Mouse (Mus musculus) spleen, postnatal 4 days (tissue): ENCODE data around the gene Klf7.

Source experiments
- DNase-seq, 2 experiments: peaks; one replicate each; pipeline ENCODE4 v3.0.0; 2022; ENCODE audit warnings: low spot score in 2 of 2

The Klf7 gene

GRCm38 (mm10) chr1:64021986-64022385, 100.1 kb downstream of the Klf7 start:
- DNase-seq: no peak

- DNase-seq: no peak
Measured at GRCm38 (mm10) chr1:64020672-64021635, 101.1 kb downstream of the Klf7 start.

- DNase-seq: no peak
Measured at GRCm38 (mm10) chr1:64019127-64019635, 102.9 kb downstream of the Klf7 start.

GRCm38 (mm10) chr1:64018466-64019077, 103.5 kb downstream of the Klf7 start:
- no peak for DNase-seq

- no peak for DNase-seq
Measured at GRCm38 (mm10) chr1:64014091-64014490, 108.0 kb downstream of the Klf7 start.

GRCm38 (mm10) chr1:64008994-64009393, 113.1 kb downstream of the Klf7 start:
- DNase-seq: no peak

GRCm38 (mm10) chr1:64008031-64008430, 114.1 kb downstream of the Klf7 start:
- DNase-seq: no peak

- no peak for DNase-seq
Measured at GRCm38 (mm10) chr1:64005194-64005593, 116.9 kb downstream of the Klf7 start.

GRCm38 (mm10) chr1:64003525-64004291, 118.4 kb downstream of the Klf7 start:
- DNase-seq: no peak

- DNase-seq: no peak
Measured at GRCm38 (mm10) chr1:64002036-64002435, 120.0 kb downstream of the Klf7 start.

GRCm38 (mm10) chr1:64000597-64000996, 121.5 kb downstream of the Klf7 start:
- DNase-seq: no peak

GRCm38 (mm10) chr1:63999481-63999880, 122.6 kb downstream of the Klf7 start:
- no peak for DNase-seq

- no peak for DNase-seq
Measured at GRCm38 (mm10) chr1:63998901-63999300, 123.2 kb downstream of the Klf7 start.

- no peak for DNase-seq
Measured at GRCm38 (mm10) chr1:63998139-63998538, 123.9 kb downstream of the Klf7 start.

GRCm38 (mm10) chr1:63995828-63996227, 126.3 kb downstream of the Klf7 start:
- no peak for DNase-seq

- no peak for DNase-seq
Measured at GRCm38 (mm10) chr1:63995137-63995492, 127.0 kb downstream of the Klf7 start.

GRCm38 (mm10) chr1:63994248-63995136, 127.6 kb downstream of the Klf7 start:
- no peak for DNase-seq

- DNase-seq: no peak
Measured at GRCm38 (mm10) chr1:63992506-63992905, 129.6 kb downstream of the Klf7 start.

- no peak for DNase-seq
Measured at GRCm38 (mm10) chr1:63990416-63990815, 131.7 kb downstream of the Klf7 start.

GRCm38 (mm10) chr1:63980733-63981132, 141.3 kb downstream of the Klf7 start:
- DNase-seq: no peak
